Mouse (Mus musculus) layer of hippocampus, postnatal 25 days (tissue): Measurements from ENCODE around the gene Mfsd14a. TPM values are rescaled to one million over a fixed set of nuclear protein-coding genes. Genes with fewer than 3 reads are reported as not detected.

Experiments
- DNase-seq, 2 experiments: peaks; one replicate each; pipeline ENCODE4 v3.0.0; 2022; ENCODE audit warnings: mixed read lengths in 2 of 2, low spot score in 1 of 2; ENCODE audit errors: extremely low spot score in 1 of 2
- total RNA-seq, 2 experiments: library from RNA; stranded (reverse); gene quantifications; 2 replicates each; pipeline ENCODE4 v1.2.3; 2021

The Mfsd14a gene
- total RNA-seq, 2 experiments from 2014 or later, result 59.0 to 62.6 TPM

GRCm38 (mm10) chr3:116604570-116604969, 57.9 kb downstream of the Mfsd14a start:
- no peak for DNase-seq

- no peak for DNase-seq
Measured at GRCm38 (mm10) chr3:116601781-116602180, 60.7 kb downstream of the Mfsd14a start.

- no peak for DNase-seq
Measured at GRCm38 (mm10) chr3:116601005-116601404, 61.5 kb downstream of the Mfsd14a start.

- DNase-seq, result no peak
Measured at GRCm38 (mm10) chr3:116599705-116600104, 62.8 kb downstream of the Mfsd14a start.

GRCm38 (mm10) chr3:116595603-116595991, 66.9 kb downstream of the Mfsd14a start:
- no peak for DNase-seq

GRCm38 (mm10) chr3:116594728-116595602, 67.5 kb downstream of the Mfsd14a start, which contains the start of gene Sass6:
Gene Sass6 (plus strand): TSS chr3:116594982.
- DNase-seq, result peak; percentile 94 to 99

- no peak for DNase-seq
Measured at GRCm38 (mm10) chr3:116594076-116594727, 68.3 kb downstream of the Mfsd14a start.

GRCm38 (mm10) chr3:116582201-116582600, 80.3 kb downstream of the Mfsd14a start:
- no peak for DNase-seq

Other genes with a start within 250 kb of the Mfsd14a start
- gene Cdc14a, start 238.6 kb downstream of the Mfsd14a start, total RNA-seq, result 1 to 10 TPM; 4.3 to 4.5 TPM
- 10 to 100 TPM; 54.2 to 55.8 TPM for gene Rtca, start 154.5 kb downstream of the Mfsd14a start, total RNA-seq
- 10 to 100 TPM; 20.7 to 23.4 TPM for gene Dbt, start 149.6 kb downstream of the Mfsd14a start, total RNA-seq
- under 1 TPM in 1 of 2 experiments, not detected in 1; 0.12 TPM for gene Lrrc39, start 99.7 kb downstream of the Mfsd14a start, total RNA-seq
- 10 to 100 TPM in 1 of 2 experiments, 1 to 10 TPM in 1; 7.9 to 10.5 TPM for gene Sass6, start 67.7 kb downstream of the Mfsd14a start, total RNA-seq
- gene Trmt13, start 48.1 kb downstream of the Mfsd14a start, total RNA-seq, result 10 to 100 TPM; 13.8 to 17.8 TPM
- gene Gm43191, start 18.6 kb upstream of the Mfsd14a start, total RNA-seq, result not detected
- 10 to 100 TPM; 14.6 to 16.5 TPM for gene Slc35a3, start 50.2 kb upstream of the Mfsd14a start, total RNA-seq
- 10 to 100 TPM; 26.2 to 29.3 TPM for gene Agl, start 145.5 kb upstream of the Mfsd14a start, total RNA-seq
- under 1 TPM; 0.84 to 0.89 TPM for gene Frrs1, start 196.8 kb upstream of the Mfsd14a start, total RNA-seq